Mouse (Mus musculus): ENCODE data around the gene Gimap8.
"Not testable (repeated sequence)": the region's sequence is repeated elsewhere in the genome, so short reads cannot be mapped to it uniquely, and the experiment has no call there.

Gimap8 gene

GRCm38 (mm10) chr6:48646995-48647394, at the start of gene Gimap8:
TSS of gene Gimap8 (plus strand) at chr6:48647234.
- in situ Hi-C loops (cut with MboI, MseI) = loop anchor here (5.0 kb wide), 2 partner anchors 95 to 125 kb away; partner anchors contain the start of gene Gimap3

GRCm38 (mm10) chr6:48600594-48600993, 46.4 kb upstream of the Gimap8 start:
- in situ Hi-C loops (cut with MboI, MseI) = no loop called here

- in situ Hi-C loops (cut with MboI, MseI) = no loop called here
Measured at GRCm38 (mm10) chr6:48601271-48602079, 45.6 kb upstream of the Gimap8 start, which contains the start of gene Zfp775. TSS of gene Zfp775 (plus strand) at chr6:48602063.

DNA sequence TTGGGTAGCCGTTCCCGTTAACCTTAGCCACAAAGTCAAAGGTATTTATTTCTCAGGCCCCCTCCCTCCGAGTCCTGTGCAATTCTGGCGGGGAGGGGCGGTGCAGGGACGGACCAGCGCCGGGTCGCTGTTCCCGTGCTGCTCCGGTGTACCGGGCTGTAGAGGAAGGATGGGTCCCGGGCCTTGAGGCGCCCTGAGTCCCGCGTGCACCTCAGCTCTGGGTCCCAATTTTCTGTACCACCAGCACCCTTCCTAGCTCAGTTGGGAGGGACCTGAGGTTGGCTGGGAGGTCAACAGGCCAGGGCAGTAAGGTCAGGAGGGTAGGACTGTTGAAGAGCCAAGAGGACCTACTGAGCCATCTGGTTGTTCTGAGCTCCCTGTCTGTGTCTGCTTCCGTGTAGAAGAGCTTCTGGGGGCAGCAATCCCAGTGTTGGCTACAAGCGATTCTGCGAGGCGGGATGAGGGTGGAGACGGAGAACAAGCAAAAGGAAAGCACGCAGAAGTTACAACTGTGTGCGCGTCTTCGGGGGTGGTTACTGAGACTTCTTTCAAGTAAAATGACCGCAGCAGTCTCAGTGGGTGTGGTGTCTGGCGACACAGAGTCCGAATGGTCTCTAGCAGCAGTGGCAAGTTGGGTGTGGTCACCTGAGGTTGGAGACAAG, 44.8 kb upstream of the Gimap8 start:
- in situ Hi-C loops (cut with MboI, MseI) = no loop called here

DNA sequence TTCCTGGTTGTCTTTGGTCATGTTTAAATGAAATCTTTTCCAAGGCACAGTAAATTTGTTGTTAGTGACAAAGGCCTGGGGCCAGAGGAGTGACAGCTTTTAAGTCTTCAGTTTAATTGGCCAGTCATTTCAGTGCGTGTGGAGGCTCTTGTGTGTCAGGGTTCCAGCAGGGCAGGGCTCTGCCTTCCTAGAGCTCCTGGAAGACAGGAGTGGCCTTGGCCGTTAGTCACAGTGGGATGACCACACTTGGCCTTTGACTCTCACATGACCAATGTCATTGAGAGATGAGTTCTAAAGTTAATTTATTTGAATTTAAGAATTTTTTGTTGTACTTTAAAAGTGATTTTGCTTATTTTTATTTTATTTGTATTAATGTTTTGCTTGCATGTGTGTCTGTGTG, 38.9 kb upstream of the Gimap8 start:
- in situ Hi-C loops (cut with MboI, MseI) = no loop called here

DNA sequence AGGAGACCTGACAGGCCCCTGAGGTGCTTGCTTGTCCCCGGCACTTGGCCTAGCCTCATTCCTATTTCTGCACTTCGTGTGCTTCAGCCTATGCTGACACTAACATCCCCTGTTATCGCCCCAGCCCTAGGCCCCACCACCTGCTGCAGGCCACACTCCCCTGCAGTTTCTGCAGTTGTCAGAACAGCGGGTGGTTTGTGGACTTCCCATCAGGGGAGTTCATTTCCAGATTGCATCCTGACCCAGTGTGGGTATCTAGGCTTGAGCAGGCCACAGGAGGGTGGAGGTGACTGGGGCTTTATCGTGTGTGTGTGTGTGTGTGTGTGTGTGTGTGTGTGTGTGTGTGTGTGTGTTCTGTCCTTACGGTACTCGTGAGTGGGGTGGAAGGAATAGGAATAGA, 37.5 kb upstream of the Gimap8 start:
- in situ Hi-C loops (cut with MboI, MseI) = no loop called here

- in situ Hi-C loops (cut with MboI, MseI) = no loop called here
Measured at GRCm38 (mm10) chr6:48610657-48611056, 36.4 kb upstream of the Gimap8 start.

- in situ Hi-C loops (cut with MboI, MseI) = no loop called here
Measured at GRCm38 (mm10) chr6:48613464-48613863, 33.6 kb upstream of the Gimap8 start.

- in situ Hi-C loops (cut with MboI, MseI) = no loop called here
Measured at GRCm38 (mm10) chr6:48614756-48615155, 32.3 kb upstream of the Gimap8 start.

DNA sequence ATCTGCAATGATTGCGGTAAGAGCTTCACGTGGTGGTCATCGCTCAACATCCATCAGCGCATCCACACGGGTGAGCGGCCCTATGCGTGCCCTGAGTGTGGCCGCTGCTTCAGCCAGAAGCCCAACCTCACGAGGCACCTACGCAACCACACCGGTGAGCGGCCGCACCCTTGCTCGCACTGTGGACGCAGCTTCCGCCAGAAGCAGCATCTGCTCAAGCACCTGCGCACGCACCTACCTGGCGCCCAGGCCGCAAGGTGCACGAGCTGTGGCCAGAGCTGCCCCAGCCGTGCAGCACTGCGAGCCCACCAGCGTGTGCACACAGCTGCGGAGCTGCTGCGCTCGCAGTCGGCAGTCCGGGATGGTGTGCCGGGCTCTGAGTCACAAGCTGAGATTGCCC, 27.0 kb upstream of the Gimap8 start:
- in situ Hi-C loops (cut with MboI, MseI) = no loop called here

- in situ Hi-C loops (cut with MboI, MseI) = not testable (repeated sequence)
Measured at GRCm38 (mm10) chr6:48622186-48622843, 24.7 kb upstream of the Gimap8 start.

GRCm38 (mm10) chr6:48623460-48623859, 23.6 kb upstream of the Gimap8 start:
- in situ Hi-C loops (cut with MboI, MseI) = no loop called here

DNA sequence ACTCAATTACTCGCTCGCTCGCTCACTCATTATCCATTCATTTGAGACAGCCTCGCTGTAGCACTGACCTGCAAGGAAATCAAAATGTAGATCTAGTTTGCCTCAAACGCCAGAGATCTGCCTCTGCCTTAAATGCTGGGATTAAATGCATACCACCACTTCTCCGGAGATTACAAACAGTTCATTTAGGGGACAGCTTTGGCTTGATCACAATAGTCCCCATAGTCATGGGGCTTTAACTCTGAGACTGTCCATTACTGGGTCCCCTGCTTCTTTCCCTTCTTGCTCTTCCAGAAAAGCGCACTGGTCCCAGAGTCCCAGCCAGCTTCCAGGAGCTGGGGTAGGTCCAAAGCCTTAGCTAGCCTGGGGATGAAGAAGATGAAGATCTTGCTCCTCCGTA, 20.6 kb upstream of the Gimap8 start, which contains the start of gene AI854703:
Gene AI854703 (plus strand): TSS at position 301 of the 400 bp plus-strand sequence.
- in situ Hi-C loops (cut with MboI, MseI) = no loop called here

DNA sequence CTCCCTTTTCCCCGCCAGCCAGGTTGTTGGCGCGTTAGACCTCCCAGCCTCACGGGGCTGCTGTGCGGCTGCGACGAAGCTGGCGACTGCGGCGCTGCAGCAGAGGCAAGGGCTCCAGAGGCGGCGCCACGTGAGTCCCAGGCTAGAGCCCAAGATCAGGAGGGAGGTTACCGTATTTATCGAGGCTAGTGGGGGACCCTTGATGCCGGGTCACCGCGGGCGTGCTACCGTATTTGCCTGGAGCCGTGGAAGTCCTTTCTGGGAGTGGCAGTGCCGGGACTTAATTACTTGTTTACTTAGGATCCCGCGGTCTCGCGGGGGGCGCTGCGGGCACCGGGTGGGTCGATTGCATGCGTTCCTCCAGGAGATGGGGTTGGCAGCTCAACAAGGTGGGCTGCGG, 20.1 kb upstream of the Gimap8 start:
- in situ Hi-C loops (cut with MboI, MseI) = no loop called here

GRCm38 (mm10) chr6:48627511-48627924, 19.5 kb upstream of the Gimap8 start:
- in situ Hi-C loops (cut with MboI, MseI) = no loop called here

- in situ Hi-C loops (cut with MboI, MseI) = no loop called here
Measured at GRCm38 (mm10) chr6:48628377-48628776, 18.7 kb upstream of the Gimap8 start.

DNA sequence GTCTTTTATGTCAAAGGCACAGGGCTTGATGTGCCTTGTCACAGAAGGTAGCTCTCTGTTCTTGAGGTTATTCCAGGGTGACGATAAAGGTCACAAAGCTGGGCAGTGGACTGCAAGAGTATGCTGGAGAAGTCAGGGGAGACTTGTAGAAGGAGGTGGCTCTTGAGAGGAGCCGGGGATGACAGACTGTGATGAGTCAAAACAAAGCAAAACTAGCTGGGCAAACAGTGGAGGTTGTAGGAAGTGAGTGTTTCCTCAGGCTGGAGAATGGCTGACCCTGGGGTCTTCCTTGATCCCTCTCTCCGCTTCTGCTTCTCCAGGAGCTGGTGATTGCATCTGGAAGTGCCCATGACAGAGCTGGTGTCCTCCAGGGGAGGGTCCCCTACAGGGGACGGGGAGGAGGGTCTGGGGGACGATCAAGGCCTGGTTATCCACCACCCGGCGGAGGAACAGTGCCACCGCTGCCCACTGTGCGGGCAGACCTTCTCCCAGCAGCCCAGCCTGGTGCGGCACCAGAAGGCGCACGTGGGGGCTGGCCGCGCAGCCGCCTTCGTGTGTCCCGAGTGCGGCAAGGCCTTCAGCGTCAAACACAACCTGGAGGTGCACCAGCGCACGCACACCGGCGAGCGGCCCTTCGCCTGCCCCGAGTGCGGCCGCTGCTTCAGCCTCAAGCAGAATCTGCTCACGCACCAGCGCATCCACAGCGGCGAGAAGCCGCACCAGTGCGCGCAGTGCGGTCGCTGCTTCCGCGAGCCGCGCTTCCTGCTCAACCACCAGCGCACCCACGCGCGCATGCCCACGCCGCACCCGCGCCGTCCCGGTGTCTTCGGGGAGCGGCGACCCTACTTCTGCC, 18.0 kb upstream of the Gimap8 start:
- in situ Hi-C loops (cut with MboI, MseI) = no loop called here

GRCm38 (mm10) chr6:48629661-48630034, 17.4 kb upstream of the Gimap8 start:
- in situ Hi-C loops (cut with MboI, MseI) = loop anchor here (10.0 kb wide), 1 partner anchor 455 kb away; no protein-coding TSS in a partner anchor

GRCm38 (mm10) chr6:48630831-48631230, 16.2 kb upstream of the Gimap8 start:
- in situ Hi-C loops (cut with MboI, MseI) = loop anchor here (10.0 kb wide), 1 partner anchor 456 kb away; no protein-coding TSS in a partner anchor

GRCm38 (mm10) chr6:48635105-48635504, 11.9 kb upstream of the Gimap8 start:
- in situ Hi-C loops (cut with MboI, MseI) = loop anchor here (10.0 kb wide), 1 partner anchor 460 kb away; no protein-coding TSS in a partner anchor

- in situ Hi-C loops (cut with MboI, MseI) = loop anchor here (10.0 kb wide), 1 partner anchor 462 kb away; no protein-coding TSS in a partner anchor
Measured at GRCm38 (mm10) chr6:48636515-48636914, 10.5 kb upstream of the Gimap8 start.
